Mouse (Mus musculus) large intestine, adult 2 months (tissue): ENCODE data around the gene Tnpo3. TPM values are rescaled to one million over a fixed set of nuclear protein-coding genes. Genes with fewer than 3 reads are reported as not detected.
A peak's percentile ranks its signal among the peaks of the same experiment; 100 is the strongest.

Source experiments
- DNase-seq: peaks from one replicate; pipeline ENCODE4 v3.0.0-alpha.2; 2012; ENCODE audit warnings: low read depth, low spot score
- WGBS: fragments of 180-500 bp; shearing (Covaris S2); methylation state at CpG from one replicate; pipeline ENCODE4 v1.1.7; 2018; 5-methylcytosine and 5-hydroxymethylcytosine counted together
- polyA plus RNA-seq: library from polyadenylated mRNA; depleted of rRNA; stranded (reverse); fragments of >200 nt; gene quantifications from 2 replicates; pipeline ENCODE4 v1.2.3, GENCODE M21; 2012

Gene Tnpo3
- polyA plus RNA-seq, 1 experiment, result 30.7 TPM

DNA sequence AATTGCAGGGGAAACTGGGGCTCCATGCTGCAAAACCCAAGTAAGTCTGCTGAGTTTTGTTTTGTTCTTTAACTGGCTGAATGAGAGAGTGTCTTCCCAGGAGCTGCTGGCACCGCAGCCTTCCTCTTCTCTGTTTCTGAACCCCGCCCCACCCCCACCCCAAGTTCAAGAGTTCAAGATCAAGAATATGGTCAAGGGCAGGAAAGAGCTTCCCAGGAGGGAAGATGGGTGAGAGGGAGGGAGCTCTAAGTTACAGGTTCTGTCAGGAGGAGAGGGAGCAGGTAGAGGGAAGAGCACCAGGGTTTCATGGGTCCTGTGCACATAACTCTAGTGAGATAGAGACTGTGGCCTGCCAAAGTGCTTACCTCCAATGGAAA lies 80.3 kb downstream of the Tnpo3 start:
- no peak for DNase-seq
- WGBS, result 41% methylated on average over 2 of the region's 2 CpGs

- no peak for DNase-seq
- WGBS, result 30% methylated on average over 13 of the region's 13 CpGs
Observed at GRCm38 (mm10) chr6:29528561-29529443, 80.9 kb downstream of the Tnpo3 start.

DNA sequence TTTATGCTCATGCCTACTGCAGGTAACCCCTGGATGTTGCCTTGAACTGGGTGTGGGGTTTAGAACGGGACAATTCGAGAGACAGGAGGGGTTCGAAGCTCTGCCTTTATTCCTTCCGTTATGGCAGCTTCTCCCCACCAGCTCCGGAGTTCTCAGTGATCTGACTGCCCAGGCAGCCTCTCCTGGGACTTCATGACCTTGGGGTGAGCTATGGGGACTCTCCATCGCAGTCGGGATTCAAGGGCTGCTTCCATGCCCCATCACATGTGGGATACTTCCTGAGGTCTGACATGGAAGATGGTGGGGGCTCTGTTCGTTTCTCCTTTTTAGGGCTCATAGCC lies 81.6 kb downstream of the Tnpo3 start:
- 12% methylated on average over 8 of the region's 8 CpGs for WGBS
- DNase-seq, result no peak

GRCm38 (mm10) chr6:29527361-29528164 lies 82.1 kb downstream of the Tnpo3 start:
- 5% methylated on average over 34 of the region's 34 CpGs for WGBS
- DNase-seq, result peak; percentile 28

GRCm38 (mm10) chr6:29526281-29527251 lies 83.1 kb downstream of the Tnpo3 start, which contains the start of gene Irf5:
Irf5 (plus strand) TSS chr6:29526625.
- 1% methylated on average over 87 of the region's 96 CpGs for WGBS
- no peak for DNase-seq

- DNase-seq, result no peak
- WGBS, result 78% methylated on average over 6 of the region's 6 CpGs
Observed at GRCm38 (mm10) chr6:29525256-29525655, 84.4 kb downstream of the Tnpo3 start.

DNA sequence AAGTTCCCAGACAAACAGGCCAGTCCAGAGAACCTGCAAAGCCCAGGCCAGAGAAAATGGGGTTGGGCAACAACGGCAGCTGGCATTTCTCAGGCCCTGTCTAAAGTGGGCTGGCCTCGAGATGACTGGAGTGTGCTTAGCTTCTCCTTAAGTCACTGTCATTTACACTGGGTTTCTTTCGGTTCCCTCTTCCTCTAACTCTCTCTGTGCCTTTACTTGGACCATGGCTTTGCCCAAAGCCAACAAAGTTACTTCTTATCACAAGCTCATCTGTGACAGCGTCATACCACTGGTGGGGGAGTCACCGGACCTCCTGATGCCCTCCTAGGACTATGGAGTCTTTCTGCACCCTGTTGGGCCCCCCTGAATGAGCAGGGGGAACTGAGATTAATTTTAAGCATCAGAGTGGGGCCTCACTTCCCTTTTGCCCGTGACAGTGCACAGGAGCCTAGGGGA lies 85.6 kb downstream of the Tnpo3 start:
- WGBS, result 63% methylated on average over 6 of the region's 6 CpGs

DNA sequence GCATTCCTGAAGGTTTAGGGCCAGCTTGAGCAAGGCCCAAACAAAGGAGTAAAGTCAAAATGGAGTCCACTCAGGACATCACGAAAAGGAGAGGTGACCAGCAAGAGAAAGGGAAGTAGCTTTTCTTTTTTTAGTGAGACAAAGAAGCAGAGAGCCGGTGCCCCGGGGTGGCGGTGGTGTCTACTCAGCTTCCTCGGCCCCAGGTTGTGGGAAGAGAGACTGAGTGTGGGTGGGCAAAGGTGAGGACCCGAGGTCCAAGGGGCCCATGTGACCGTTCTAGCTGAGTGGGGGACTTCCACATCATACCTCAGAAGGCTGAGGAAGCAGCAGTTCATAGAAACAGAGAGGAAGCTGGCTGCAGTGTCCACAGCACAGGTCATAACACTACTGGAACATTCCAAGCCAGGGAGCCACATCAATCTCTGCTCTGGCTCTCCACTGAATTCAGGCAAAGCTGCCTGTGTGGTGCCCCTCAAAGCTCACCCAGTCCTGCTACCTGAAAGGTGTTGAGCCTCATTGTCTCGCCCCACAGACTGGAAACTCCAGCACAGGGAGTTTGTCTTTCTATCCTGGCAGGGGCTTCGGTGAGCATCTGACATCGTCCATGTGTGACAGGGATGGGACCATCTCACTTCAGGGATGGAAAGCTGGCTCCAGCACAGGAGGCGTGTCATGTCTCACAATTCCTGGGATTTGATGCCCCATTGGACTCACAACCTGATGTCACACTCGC lies 86.2 kb downstream of the Tnpo3 start:
- DNase-seq, result no peak
- WGBS, result 77% methylated on average over 12 of the region's 12 CpGs

More for the DNA sequence above, 85.6 kb downstream of the Tnpo3 start:
- no peak for DNase-seq

DNA sequence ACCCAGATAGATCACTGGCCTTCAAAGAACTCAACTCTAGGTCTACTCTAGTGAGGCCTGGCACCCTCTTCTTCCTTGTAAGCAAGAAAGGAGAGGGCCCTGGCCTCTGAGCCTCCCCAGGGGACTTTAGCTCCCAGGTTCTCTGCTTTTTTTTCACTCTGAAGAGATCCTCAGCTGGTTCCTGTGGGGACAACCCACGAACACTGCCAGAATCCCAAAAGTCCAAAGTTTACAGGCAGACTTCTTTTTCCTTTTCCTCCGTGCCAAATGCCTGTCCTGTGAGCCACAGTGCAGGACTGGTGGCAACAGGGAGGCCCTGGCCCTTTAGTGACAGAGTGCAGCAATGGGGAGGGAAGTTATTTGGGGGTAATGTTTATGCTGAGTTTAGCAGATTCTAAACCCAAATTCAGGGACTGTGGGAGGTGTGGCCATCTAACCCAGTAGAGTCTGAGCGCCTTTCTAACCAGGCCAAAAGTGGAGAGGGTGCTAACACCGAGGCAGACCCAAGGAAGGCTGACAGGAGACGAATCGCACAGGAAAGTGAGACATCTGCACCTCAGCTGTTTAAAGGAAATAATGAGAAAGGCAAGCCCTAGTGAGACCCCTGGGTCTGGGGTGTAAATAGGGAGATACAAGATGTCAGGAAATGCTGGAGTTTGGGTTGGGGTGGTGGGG lies 86.9 kb downstream of the Tnpo3 start:
- DNase-seq, result no peak
- WGBS, result 58% methylated on average over 6 of the region's 6 CpGs

DNA sequence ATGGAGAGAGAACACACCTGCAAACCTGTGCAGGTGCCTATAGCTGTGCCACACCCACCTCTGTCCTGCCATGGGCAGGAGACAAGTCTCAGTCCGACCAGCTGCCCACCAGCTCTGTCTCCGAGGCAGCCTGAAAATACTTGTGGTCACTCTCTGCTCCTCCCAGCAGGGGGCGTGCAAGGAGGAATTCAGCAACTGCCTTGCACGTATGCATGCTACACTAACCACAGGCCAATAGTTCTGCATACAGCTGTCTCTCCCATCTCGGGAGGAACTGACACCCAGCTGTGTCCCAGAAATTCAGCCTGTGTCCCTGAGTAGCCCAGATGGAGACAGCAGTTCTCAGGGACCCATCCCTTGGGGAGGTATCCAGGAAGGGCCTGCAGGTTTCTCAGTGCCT lies 92.5 kb downstream of the Tnpo3 start:
- WGBS, result 3% methylated on average over 5 of the region's 5 CpGs
- DNase-seq, result no peak

- WGBS, result under 1% methylated on average over 11 of the region's 11 CpGs
- DNase-seq, result peak; percentile 39
Observed at GRCm38 (mm10) chr6:29513284-29513683, 96.4 kb downstream of the Tnpo3 start.

DNA sequence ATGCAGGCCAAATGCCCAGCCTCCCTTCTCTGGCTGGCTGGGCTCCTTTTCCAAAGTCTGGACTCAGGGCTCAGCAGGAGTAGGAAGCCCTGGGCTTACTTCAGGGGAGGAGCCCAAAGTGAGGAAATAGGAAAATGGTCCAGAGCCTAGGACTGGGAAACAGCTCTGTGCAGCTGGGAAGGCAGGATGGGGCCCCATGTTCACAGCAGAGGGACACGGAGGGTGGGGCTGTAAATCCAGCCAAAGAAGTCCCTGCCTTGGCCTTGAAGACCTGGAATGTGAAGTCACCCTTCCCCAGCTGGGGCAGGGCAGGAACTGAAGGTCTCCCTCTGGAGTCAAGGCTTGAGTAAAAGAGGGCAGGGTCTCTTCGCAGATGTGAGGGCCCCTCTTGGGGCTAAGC lies 100.6 kb downstream of the Tnpo3 start:
- no peak for DNase-seq

DNA sequence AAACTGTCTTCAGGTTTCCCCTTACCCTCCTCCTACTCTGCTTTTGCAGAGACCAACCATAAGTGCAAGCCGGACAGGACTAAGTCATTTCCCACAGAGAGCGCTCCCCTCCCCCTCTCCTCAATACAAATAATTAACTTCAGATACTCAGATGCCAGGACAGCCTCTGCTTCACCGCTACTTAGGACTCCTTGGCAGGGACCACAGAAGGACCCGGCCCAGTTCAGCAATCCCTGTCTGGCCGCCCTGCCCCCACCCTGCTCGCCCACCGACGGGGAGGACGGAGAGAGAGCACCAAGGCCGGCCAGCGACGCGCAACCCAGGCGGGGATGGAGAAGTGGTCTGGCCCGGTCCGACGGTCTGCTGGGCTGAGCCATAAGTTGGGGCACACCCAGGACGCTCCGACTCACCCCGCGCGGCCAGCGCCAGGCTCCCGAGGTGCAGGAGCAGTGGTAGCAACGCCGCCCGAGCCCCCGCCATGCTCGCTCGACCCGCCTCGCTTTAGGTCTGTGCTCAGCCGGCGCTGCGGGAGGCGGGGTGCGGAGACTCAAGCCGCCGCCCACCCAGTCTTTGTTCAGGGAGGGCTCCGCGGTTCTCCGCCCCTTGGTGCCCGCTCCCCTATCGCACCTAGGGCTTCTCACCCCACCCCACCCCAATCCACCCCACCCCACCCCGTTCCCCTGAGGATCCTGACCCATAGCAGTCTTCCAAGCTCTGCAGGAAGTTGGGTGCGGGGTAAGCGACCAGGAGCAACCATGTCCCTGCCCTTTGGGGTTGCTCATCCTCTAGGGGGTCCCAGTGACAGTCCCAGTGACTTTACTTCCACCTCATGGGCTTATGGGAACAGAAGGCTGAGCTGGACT lies 102.0 kb downstream of the Tnpo3 start, which contains the start of gene Kcp:
Gene Kcp, minus strand, starts transcription at position 506 of the 863 bp plus-strand sequence.
- 2% methylated on average over 47 of the region's 47 CpGs for WGBS
- no peak for DNase-seq

More for the DNA sequence above, 100.6 kb downstream of the Tnpo3 start:
- 27% methylated on average over 2 of the region's 2 CpGs for whole genome bisulfite sequencing

DNA sequence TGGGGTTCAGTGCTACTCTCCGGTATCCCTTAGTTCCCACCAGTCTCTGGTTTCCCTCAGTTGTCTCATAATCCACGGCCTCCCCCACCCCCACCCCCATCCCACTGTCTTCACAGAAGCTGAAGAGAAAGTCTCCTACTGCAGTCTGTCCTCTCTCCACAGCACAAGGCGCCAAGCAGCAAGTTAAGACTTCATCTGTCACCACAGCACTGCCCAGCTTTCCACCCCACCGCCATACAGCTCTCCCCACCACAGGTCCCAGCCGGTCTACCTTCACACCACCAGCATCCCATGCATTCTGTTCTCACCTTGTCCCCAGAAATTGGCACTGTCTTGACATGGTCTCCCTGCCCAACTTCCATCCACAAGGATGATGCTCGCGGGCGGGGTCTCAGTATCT lies 102.9 kb downstream of the Tnpo3 start:
- 49% methylated on average over 8 of the region's 8 CpGs for WGBS

GRCm38 (mm10) chr6:29505493-29505892 lies 104.2 kb downstream of the Tnpo3 start:
- WGBS, result 85% methylated on average over 5 of the region's 5 CpGs
- no peak for DNase-seq

More for the DNA sequence above, 102.9 kb downstream of the Tnpo3 start:
- no peak for DNase-seq

DNA sequence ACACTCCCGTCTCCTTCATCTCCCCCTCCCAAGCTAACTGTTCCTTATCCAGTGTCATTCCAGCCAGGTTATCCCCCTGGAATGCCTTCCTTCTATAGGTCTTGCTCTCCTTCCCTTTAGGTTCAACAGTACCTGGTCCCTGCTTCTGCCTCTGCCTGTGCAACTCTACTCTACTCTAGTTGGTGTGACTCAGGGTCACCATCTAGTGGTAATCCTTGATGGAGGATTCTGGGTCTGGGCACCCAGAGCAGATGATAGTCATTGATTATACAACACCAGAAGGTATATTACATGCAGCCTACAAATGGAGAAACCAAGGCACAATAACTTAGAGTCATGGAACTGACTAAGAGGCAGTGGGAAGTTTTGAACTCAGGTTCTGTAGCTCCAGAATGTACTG lies 108.1 kb downstream of the Tnpo3 start:
- 97% methylated on average over 1 of the region's 1 CpGs for WGBS
- no peak for DNase-seq

GRCm38 (mm10) chr6:29500810-29501209 lies 108.9 kb downstream of the Tnpo3 start:
- no peak for DNase-seq
- 91% methylated on average over 6 of the region's 6 CpGs for WGBS
